Mouse (Mus musculus): ENCODE measurements around the gene Commd7. TPM values are rescaled to one million over a fixed set of nuclear protein-coding genes. Genes with fewer than 3 reads are reported as not detected.

The Commd7 gene
- polyA plus RNA-seq, 1 experiment from 2014 or later: 63.1 TPM

GRCm38 (mm10) chr2:153650014-153650687 lies 17.6 kb upstream of the Commd7 start:
- peak overlapping the region; percentile 92 for H3K4me2 ChIP-seq (replicated peaks)
- H3K27ac ChIP-seq (replicated peaks): no peak overlapping the region
- H3K9ac ChIP-seq (replicated peaks): peak overlapping the region; percentile 89
- H3K4me3 ChIP-seq: peak overlapping the region; percentile 89
- H3K27me3 ChIP-seq: peaks cover 16% of the 10 kb centered on the region
- WGBS: under 1% methylated on average over 28 of the region's 28 CpGs
- H3K36me3 ChIP-seq: no peaks in the 10 kb centered on the region
- H3K4me1 ChIP-seq: peaks cover 22% of the 10 kb centered on the region
- H3K9me3 ChIP-seq: no peaks in the 10 kb centered on the region
- ATAC-seq (ENCODE audit: low FRiP score, low read depth): peak; percentile 31

- Histone ChIP-seq H3K36me3 (no peaks in the 10 kb centered on the region), H3K4me2 (replicated peaks) (peak within 1 kb of the TSS; percentile 92), H3K9ac (replicated peaks) (peak within 1 kb of the TSS; percentile 89), H3K27ac (replicated peaks) (peak within 1 kb of the TSS; percentile 67), H3K4me3 (peak within 1 kb of the TSS; percentile 89), H3K9me3 (no peaks in the 10 kb centered on the region), H3K27me3 (peaks cover 16% of the 10 kb centered on the region), H3K4me1 (peaks cover 22% of the 10 kb centered on the region)
- under 1% methylated on average over 75 of the region's 93 CpGs for WGBS
- peak; percentile 88 for ATAC-seq (ENCODE audit: low FRiP score, low read depth)
Measured at GRCm38 (mm10) chr2:153649298-153650013, 16.9 kb upstream of the Commd7 start, which contains the start of gene Dnmt3b. TSS of gene Dnmt3b (plus strand) at chr2:153649450.

DNA sequence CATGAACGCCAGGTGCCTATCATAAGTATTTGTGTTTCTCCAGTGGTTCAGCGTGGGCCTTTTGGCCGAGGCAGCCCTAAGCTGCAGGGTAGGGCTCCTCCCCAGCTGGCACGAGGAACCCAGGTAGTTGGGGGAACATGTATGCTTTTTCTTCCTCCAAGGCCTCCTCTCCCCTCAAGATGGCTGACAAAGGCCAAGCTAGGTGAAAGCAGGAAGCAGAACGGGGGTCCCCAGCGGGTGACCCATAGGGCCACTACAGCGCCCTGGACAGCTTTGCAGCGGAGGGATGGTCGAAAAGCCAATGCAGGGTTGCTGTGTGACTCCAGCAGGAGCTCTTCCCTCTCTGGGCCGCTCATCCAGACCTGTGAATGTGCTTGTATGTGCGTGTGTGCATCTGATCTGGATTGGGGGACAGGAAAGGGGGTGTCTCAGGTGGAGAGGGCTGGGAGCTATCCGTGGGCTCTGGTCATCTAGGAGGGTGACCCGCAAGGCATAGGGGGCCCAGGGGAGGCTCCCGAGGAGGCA lies 16.3 kb upstream of the Commd7 start:
- 15% methylated on average over 14 of the region's 14 CpGs for WGBS
- Histone ChIP-seq H3K9me3 (no peaks in the 10 kb centered on the region), H3K36me3 (no peaks in the 10 kb centered on the region), H3K4me3 (peak overlapping the region; percentile 89), H3K9ac (replicated peaks) (peak overlapping the region; percentile 89), H3K27me3 (peaks cover 16% of the 10 kb centered on the region), H3K4me2 (replicated peaks) (peak overlapping the region; percentile 92), H3K27ac (replicated peaks) (0 out of 2 replicates have a peak overlapping the region, but pooled peaks have one; percentile 67), H3K4me1 (peaks cover 22% of the 10 kb centered on the region)
- peak; percentile 50; the same call in 1 of the 2 replicates for ATAC-seq (ENCODE audit: low FRiP score, low read depth)

DNA sequence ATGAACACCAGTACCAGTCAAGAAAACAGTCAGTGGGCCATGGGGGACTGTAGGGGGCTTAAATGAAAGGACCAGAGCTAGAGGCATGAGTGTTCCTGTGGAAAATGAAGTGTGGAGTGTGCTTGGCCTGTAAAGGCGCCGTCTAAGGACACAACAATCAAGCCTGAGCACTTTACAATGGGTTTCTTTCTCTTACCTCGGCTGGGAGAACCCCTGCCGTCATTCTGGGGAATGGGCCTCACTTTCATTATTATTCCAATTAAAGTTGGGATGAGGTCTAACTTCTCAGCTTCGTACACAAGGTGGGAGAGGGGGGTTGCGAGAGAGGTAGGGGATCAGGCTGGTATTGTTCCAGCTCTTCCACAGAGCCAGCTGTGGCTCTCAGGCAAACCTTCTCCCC lies 10.4 kb upstream of the Commd7 start:
- H3K9ac ChIP-seq (replicated peaks): no peak overlapping the region
- no peak overlapping the region for H3K4me3 ChIP-seq
- H3K27ac ChIP-seq (replicated peaks): no peak overlapping the region
- no peaks in the 10 kb centered on the region for H3K36me3 ChIP-seq
- no peak for ATAC-seq (ENCODE audit: low FRiP score, low read depth)
- no peak overlapping the region for H3K4me2 ChIP-seq (replicated peaks)
- no peaks in the 10 kb centered on the region; the same call in 1 of the 2 replicates for H3K27me3 ChIP-seq
- WGBS: 15% methylated on average over 6 of the region's 6 CpGs
- H3K4me1 ChIP-seq: 0 out of 2 replicates have a peak, but pooled peaks cover 2% of the 10 kb centered on the region
- no peaks in the 10 kb centered on the region for H3K9me3 ChIP-seq

DNA sequence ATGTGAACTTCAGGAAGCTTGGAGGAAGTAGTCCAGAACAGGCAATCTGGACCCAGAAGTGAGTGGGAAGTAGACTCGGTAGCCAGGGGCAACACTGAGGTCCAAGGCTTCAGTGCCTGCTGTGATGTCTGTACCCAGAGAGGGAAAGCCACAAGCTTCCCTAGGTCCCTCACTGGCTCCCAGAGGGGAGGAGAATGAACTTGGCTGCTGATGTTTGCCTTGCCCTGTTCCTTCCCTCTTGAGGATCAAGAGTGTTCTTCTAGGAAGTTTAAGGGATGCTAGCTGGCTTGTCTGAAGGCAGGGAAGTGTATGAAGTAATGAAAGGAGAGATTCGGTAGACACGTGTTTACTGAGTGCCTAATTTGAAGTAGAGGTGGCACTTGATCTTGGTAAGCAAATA lies 9.9 kb upstream of the Commd7 start:
- ATAC-seq (ENCODE audit: low FRiP score, low read depth): no peak
- Histone ChIP-seq H3K4me3 (no peak overlapping the region), H3K36me3 (no peaks in the 10 kb centered on the region), H3K4me2 (replicated peaks) (no peak overlapping the region), H3K4me1 (0 out of 2 replicates have a peak, but pooled peaks cover 2% of the 10 kb centered on the region), H3K9me3 (no peaks in the 10 kb centered on the region), H3K27me3 (no peaks in the 10 kb centered on the region), H3K27ac (replicated peaks) (no peak overlapping the region), H3K9ac (replicated peaks) (no peak overlapping the region)
- WGBS: 17% methylated on average over 3 of the region's 3 CpGs

DNA sequence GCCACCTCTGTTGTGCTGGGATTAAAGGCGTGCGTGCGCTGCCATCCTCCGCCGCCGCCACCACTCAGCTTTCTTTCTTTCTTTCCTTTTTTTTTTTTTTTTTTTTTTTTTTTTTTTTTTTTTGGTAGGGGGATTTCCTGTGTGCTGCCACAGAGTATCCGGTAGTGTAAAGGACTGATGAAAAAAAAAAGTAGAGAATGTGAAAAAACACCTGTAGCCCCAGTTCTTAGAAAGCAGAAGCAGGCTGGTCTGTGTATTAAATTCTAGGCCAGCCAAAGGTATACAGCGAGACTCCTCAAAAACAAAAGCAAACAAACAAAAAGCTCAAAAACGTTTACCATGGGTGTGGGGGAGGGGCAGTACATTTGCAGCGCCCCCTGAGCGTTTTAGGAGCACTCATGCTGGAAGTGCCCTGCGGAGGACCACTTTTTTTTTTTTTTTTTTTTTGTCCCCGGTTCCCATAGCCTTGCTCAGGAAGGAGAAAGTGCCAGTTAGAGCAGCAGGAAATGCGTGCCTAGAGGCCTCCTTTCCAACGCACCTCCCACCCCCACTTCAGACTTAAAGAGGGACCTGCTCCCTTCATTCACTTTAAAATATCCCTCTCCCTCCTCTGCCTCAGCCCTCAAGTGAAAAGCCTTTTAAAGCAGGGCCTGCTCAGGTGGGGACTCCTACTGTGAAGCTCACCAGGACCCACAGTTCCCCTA lies 6.5 kb upstream of the Commd7 start:
- H3K4me1 ChIP-seq: 0 out of 2 replicates have a peak, but pooled peaks cover 2% of the 10 kb centered on the region
- H3K9me3 ChIP-seq: no peaks in the 10 kb centered on the region
- H3K36me3 ChIP-seq: no peaks in the 10 kb centered on the region
- H3K4me2 ChIP-seq (replicated peaks): no peak overlapping the region
- H3K9ac ChIP-seq (replicated peaks): no peak overlapping the region
- 0 out of 2 replicates have a peak, but pooled peaks cover 2% of the 10 kb centered on the region for H3K27me3 ChIP-seq
- H3K4me3 ChIP-seq: no peak overlapping the region
- no peak overlapping the region for H3K27ac ChIP-seq (replicated peaks)
- 13% methylated on average over 15 of the region's 15 CpGs for WGBS
- no peak for ATAC-seq (ENCODE audit: low FRiP score, low read depth)

GRCm38 (mm10) chr2:153633259-153633658 lies 678 bp upstream of the Commd7 start:
- 0 out of 2 replicates have a peak, but pooled peaks cover 3% of the 10 kb centered on the region for H3K27me3 ChIP-seq
- H3K9ac ChIP-seq (replicated peaks): 0 out of 2 replicates have a peak overlapping the region, but pooled peaks have one; percentile 96
- WGBS: 91% methylated on average over 5 of the region's 5 CpGs
- peak overlapping the region; percentile 77 for H3K4me2 ChIP-seq (replicated peaks)
- ATAC-seq (ENCODE audit: low FRiP score, low read depth): no peak
- H3K36me3 ChIP-seq: peaks cover 3% of the 10 kb centered on the region
- H3K9me3 ChIP-seq: no peaks in the 10 kb centered on the region
- no peak overlapping the region for H3K27ac ChIP-seq (replicated peaks)
- H3K4me3 ChIP-seq: peak overlapping the region; percentile 91; the same call in 1 of the 2 replicates
- peaks cover 11% of the 10 kb centered on the region for H3K4me1 ChIP-seq

DNA sequence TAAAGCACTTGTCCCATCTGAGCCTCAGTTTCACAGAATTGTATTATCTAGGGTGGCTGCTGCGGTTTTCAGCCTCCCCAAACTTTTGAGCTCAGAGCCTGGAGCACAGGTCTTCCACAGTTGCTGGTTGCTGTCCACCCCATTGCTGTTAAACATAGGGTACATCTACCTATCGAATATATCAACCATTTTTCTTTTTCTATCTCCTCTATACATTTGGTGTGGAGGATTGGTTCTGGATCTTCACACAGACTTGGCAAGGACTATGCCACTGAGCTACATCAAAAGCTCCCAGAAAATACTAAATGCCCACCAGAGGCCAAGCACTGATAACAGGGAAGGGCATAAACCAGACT lies 268 bp upstream of the Commd7 start:
- Histone ChIP-seq H3K4me2 (replicated peaks) (peak overlapping the region; percentile 77), H3K27me3 (0 out of 2 replicates have a peak, but pooled peaks cover 3% of the 10 kb centered on the region), H3K27ac (replicated peaks) (peak overlapping the region; percentile 89), H3K36me3 (peaks cover 7% of the 10 kb centered on the region), H3K9me3 (no peaks in the 10 kb centered on the region), H3K4me3 (peak overlapping the region; percentile 91), H3K9ac (replicated peaks) (peak overlapping the region; percentile 96), H3K4me1 (peaks cover 11% of the 10 kb centered on the region)
- 30% methylated on average over 2 of the region's 2 CpGs for WGBS
- no peak; the same call in none of the 2 replicates for ATAC-seq (ENCODE audit: low FRiP score, low read depth)

- Histone ChIP-seq H3K4me2 (replicated peaks) (no peak overlapping the region), H3K9ac (replicated peaks) (no peak overlapping the region), H3K27me3 (0 out of 2 replicates have a peak, but pooled peaks cover 3% of the 10 kb centered on the region), H3K9me3 (no peaks in the 10 kb centered on the region), H3K36me3 (peaks cover 26% of the 10 kb centered on the region), H3K4me3 (no peak overlapping the region), H3K4me1 (peaks cover 11% of the 10 kb centered on the region), H3K27ac (replicated peaks) (no peak overlapping the region)
- WGBS: 87% methylated on average over 3 of the region's 3 CpGs
- no peak for ATAC-seq (ENCODE audit: low FRiP score, low read depth)
Measured at GRCm38 (mm10) chr2:153630950-153631349, 1.6 kb downstream of the Commd7 start.

GRCm38 (mm10) chr2:153622449-153622848 lies 10.1 kb downstream of the Commd7 start:
- H3K4me2 ChIP-seq (replicated peaks): no peak overlapping the region
- no peak for ATAC-seq (ENCODE audit: low FRiP score, low read depth)
- WGBS: 46% methylated on average over 10 of the region's 10 CpGs
- H3K36me3 ChIP-seq: peaks cover 90% of the 10 kb centered on the region
- no peaks in the 10 kb centered on the region for H3K27me3 ChIP-seq
- H3K4me1 ChIP-seq: no peaks in the 10 kb centered on the region
- no peaks in the 10 kb centered on the region for H3K9me3 ChIP-seq
- H3K9ac ChIP-seq (replicated peaks): no peak overlapping the region
- no peak overlapping the region for H3K27ac ChIP-seq (replicated peaks)
- no peak overlapping the region for H3K4me3 ChIP-seq

- Histone ChIP-seq H3K9ac (replicated peaks) (no peak overlapping the region), H3K9me3 (no peaks in the 10 kb centered on the region), H3K36me3 (peaks cover 67% of the 10 kb centered on the region), H3K27ac (replicated peaks) (no peak overlapping the region), H3K4me2 (replicated peaks) (no peak overlapping the region), H3K27me3 (no peaks in the 10 kb centered on the region), H3K4me3 (no peak overlapping the region), H3K4me1 (no peaks in the 10 kb centered on the region)
- WGBS: 86% methylated on average over 10 of the region's 10 CpGs
- no peak for ATAC-seq (ENCODE audit: low FRiP score, low read depth)
Measured at GRCm38 (mm10) chr2:153618889-153619288, 13.7 kb downstream of the Commd7 start.

Data from midbrain, embryonic 12.5 days (tissue).